Mouse (Mus musculus): Measurements from ENCODE around the gene Ensa.

DNA sequence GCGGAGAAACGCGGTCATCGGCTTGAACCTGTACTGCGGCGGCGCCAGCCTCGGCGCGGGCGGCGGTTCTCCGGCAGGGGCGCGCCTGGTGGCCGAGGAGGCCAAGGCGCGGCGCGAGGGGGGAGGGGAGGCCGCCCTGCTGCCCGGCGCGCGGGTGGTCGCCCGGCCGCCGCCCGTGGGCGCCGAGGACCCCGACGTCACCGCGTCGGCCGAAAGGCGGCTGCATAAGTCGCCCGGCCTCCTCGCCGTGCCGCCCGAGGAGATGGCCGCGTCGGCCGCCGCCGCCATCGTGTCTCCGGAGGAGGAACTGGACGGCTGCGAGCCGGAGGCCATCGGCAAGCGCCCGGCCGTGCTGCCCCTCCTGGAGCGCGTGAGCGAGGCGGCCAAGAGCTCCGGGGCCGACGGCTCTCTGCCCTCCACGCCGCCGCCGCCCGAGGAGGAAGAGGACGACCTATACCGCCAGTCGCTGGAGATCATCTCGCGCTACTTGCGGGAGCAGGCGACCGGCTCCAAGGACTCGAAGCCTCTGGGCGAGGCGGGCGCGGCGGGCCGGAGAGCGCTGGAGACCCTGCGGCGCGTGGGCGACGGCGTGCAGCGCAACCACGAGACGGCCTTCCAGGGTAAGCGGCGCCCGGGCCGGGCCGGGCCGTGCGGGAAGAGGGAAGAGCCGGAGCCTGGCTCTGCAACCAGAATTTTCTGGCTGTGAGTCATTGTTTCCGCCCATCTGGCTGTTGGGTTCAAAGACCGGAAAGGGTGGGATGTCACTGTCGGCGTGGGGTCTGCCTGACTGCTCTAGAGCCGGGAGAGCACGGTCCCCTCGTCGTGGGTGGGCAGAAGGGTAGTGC is 34.3 kb downstream of the Ensa start:
- TF ChIP-seq TAL1 (conservative IDR thresholded peaks at IDR 0.05; ENCODE audit: low read depth, low read length): no peak
- no peak for TF ChIP-seq CTCF (IDR thresholded peaks at IDR 0.05; ENCODE audit: low read depth, low read length)
- TF ChIP-seq POLR2AphosphoS5 (IDR thresholded peaks at IDR 0.05; ENCODE audit: insufficient replicate concordance, low read depth, low read length): no peak
- no peak for TF ChIP-seq GATA1 (IDR thresholded peaks at IDR 0.05; ENCODE audit: borderline replicate concordance, low read length)
